Mouse (Mus musculus): ENCODE measurements around the gene Mfrp. TPM values are rescaled to one million over a fixed set of nuclear protein-coding genes. Genes with fewer than 3 reads are reported as not detected.
"Not testable (repeated sequence)": the region's sequence is repeated elsewhere in the genome, so short reads cannot be mapped to it uniquely, and the experiment has no call there.

The Mfrp gene
- polyA plus RNA-seq, 1 experiment from 2014 or later, result not detected

DNA sequence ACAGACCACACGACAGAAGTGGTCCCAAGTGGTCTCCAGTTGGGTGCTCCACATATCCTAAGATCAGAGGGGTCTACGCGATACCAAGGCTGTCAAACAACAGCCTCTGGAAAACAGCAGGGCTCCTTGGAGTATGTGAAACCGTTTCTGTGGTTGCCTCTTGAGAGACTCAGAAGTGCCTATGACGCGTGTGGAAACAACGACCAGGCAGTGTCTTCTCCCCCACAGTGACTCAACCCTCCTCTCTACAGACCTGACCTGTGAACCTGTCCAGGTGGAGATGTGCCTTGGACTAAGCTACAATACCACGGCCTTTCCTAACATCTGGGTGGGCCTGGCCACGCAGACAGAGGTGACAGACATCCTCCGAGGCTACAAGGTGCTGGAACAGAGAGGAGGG lies 4.3 kb downstream of the Mfrp start:
- Histone ChIP-seq H3K9ac (ENCODE audit: low read length) (no peak overlapping the region), H3K4me2 (ENCODE audit: low read depth, low read length, severe bottlenecking) (no peak overlapping the region), H3K36me3 (ENCODE audit: control insufficient read depth, insufficient read depth, low read length) (no peaks in the 10 kb centered on the region; the same call in 1 of the 2 replicates), H3K27me3 (ENCODE audit: control insufficient read depth, insufficient read depth, low read length) (no peaks in the 10 kb centered on the region), H3K4me3 (ENCODE audit: low read depth, low read length) (no peak overlapping the region), H3K4me1 (replicated peaks; ENCODE audit: control insufficient read depth, insufficient read depth, low read length) (peaks cover 25% of the 10 kb centered on the region), H3K9me3 (ENCODE audit: control insufficient read depth, low read length) (no peaks in the 10 kb centered on the region), H3K27ac (ENCODE audit: low read depth, low read length) (no peak overlapping the region)
- ATAC-seq (replicated peaks; ENCODE audit: low FRiP score) (no peak), DNase-seq (ENCODE audit: low spot score) (no peak)
- WGBS, result 93% methylated on average over 10 of the region's 10 CpGs

DNA sequence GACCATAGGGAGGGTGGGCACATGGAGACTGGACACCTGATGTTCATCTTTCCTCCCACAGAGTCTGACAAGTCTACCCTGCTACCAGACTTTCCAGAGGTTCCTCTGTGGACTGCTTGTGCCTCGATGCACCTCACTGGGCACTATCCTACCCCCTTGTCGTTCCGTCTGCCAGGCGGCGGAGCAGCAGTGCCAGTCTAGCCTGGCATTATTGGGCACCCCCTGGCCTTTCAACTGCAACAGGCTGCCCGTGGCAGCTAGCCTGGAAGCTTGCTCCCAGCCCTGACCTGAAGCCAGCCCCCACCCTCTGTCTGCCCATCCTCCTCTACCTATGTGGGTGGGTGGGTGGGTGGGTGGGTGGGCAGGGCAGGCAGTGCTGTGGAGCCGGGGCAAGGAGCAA lies 4.7 kb downstream of the Mfrp start:
- no peak for ATAC-seq (replicated peaks; ENCODE audit: low FRiP score)
- Histone ChIP-seq H3K9ac (ENCODE audit: low read length) (no peak overlapping the region), H3K27me3 (ENCODE audit: control insufficient read depth, insufficient read depth, low read length) (no peaks in the 10 kb centered on the region), H3K27ac (ENCODE audit: low read depth, low read length) (no peak overlapping the region), H3K9me3 (ENCODE audit: control insufficient read depth, low read length) (no peaks in the 10 kb centered on the region), H3K36me3 (ENCODE audit: control insufficient read depth, insufficient read depth, low read length) (no peaks in the 10 kb centered on the region; the same call in 1 of the 2 replicates), H3K4me1 (replicated peaks; ENCODE audit: control insufficient read depth, insufficient read depth, low read length) (peaks cover 25% of the 10 kb centered on the region), H3K4me3 (ENCODE audit: low read depth, low read length) (no peak overlapping the region), H3K4me2 (ENCODE audit: low read depth, low read length, severe bottlenecking) (no peak overlapping the region)
- no peak for DNase-seq (ENCODE audit: low spot score)
- WGBS, result 87% methylated on average over 7 of the region's 7 CpGs

DNA sequence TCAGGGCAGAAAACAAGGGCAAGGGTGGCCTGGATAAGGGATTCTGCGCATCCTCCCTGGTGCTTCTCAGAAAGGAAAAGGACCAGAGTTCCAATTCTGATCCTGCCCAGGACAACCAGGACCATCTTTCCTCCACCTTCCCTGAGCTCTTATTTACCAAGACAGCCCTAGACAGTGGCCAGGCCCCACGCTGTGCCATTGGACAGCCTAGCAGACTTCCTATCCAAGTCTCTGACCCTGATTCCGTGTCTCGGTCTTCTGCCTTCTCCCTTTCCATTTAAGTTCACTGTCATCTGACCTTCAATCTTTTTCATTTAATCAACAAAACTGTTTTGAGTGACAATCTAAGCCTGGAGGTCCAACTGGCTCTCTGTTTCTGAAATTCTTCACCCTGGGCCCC lies 5.1 kb downstream of the Mfrp start:
- no peaks in the 10 kb centered on the region; the same call in 1 of the 2 replicates for H3K36me3 ChIP-seq (ENCODE audit: control insufficient read depth, insufficient read depth, low read length)
- ATAC-seq (replicated peaks; ENCODE audit: low FRiP score), result no peak
- H3K4me3 ChIP-seq (ENCODE audit: low read depth, low read length), result no peak overlapping the region

DNA sequence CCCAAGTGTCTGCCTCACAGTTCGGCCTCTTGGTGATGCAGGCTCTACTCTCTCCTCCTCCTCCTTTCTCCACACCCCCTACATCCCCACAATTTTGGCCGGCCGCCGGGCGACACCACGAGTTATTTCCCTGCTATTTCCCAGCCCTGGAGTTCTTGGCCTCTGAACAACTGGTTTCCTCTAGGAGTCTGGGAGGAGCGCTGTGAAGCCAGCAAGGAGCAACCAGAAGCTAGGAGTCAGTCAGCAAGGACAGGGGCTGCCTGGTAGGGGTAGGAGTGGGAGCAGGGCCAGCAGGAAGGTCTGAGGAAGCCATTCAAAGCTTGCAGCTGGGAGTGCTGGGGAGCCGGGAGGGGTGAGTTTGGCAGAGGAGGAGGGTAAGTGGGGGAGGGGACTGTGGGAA lies 5.6 kb downstream of the Mfrp start, which contains the start of gene C1qtnf5:
Gene C1qtnf5, plus strand, starts transcription at position 136 of the 400 bp plus-strand sequence.
- no peak within 1 kb of the TSS for H3K4me3 ChIP-seq (ENCODE audit: low read depth, low read length)
- 31% methylated on average over 8 of the region's 8 CpGs for WGBS

More for the DNA sequence above, 5.1 kb downstream of the Mfrp start:
- Histone ChIP-seq H3K9ac (ENCODE audit: low read length) (no peak overlapping the region; the same call in 1 of the 2 replicates), H3K9me3 (ENCODE audit: control insufficient read depth, low read length) (no peaks in the 10 kb centered on the region), H3K27ac (ENCODE audit: low read depth, low read length) (no peak overlapping the region), H3K4me2 (ENCODE audit: low read depth, low read length, severe bottlenecking) (no peak overlapping the region), H3K4me1 (replicated peaks; ENCODE audit: control insufficient read depth, insufficient read depth, low read length) (peaks cover 25% of the 10 kb centered on the region), H3K27me3 (ENCODE audit: control insufficient read depth, insufficient read depth, low read length) (no peaks in the 10 kb centered on the region)
- DNase-seq (ENCODE audit: low spot score), result no peak
- 76% methylated on average over 4 of the region's 4 CpGs for WGBS

DNA sequence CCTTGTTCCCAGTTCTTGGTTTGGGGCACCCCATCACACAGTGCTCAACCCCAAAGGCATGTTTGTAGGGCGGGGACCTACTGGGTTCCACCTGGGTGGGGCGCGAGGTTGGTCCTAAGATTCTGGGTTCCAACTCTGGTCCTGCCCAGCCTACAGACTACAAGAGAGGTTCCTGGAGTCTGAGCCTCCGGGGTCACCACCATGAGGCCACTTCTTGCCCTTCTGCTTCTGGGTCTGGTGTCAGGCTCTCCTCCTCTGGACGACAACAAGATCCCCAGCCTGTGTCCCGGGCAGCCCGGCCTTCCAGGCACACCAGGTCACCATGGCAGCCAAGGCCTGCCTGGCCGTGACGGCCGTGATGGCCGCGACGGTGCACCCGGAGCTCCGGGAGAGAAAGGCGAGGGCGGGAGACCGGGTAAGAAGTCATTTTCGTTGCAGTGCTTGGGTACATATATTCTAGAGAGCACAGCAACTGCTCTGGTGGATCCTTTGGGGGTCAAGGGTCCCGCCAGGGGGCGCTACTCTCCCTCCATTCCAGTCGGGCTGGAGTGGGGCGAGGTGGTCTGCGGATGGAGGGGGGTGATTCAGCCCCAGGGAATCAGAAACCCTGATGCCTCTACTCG lies 6.1 kb downstream of the Mfrp start:
- H3K9me3 ChIP-seq (ENCODE audit: control insufficient read depth, low read length), result no peaks in the 10 kb centered on the region
- peak overlapping the region; percentile 0; the same call in 1 of the 2 replicates for H3K9ac ChIP-seq (ENCODE audit: low read length)
- H3K27ac ChIP-seq (ENCODE audit: low read depth, low read length), result no peak overlapping the region
- ATAC-seq (replicated peaks; ENCODE audit: low FRiP score) (no peak), DNase-seq (ENCODE audit: low spot score) (peak; percentile 82)
- no peak overlapping the region for H3K4me3 ChIP-seq (ENCODE audit: low read depth, low read length)
- peaks cover 25% of the 10 kb centered on the region for H3K4me1 ChIP-seq (replicated peaks; ENCODE audit: control insufficient read depth, insufficient read depth, low read length)
- no peaks in the 10 kb centered on the region; the same call in 1 of the 2 replicates for H3K36me3 ChIP-seq (ENCODE audit: control insufficient read depth, insufficient read depth, low read length)
- no peaks in the 10 kb centered on the region for H3K27me3 ChIP-seq (ENCODE audit: control insufficient read depth, insufficient read depth, low read length)
- peak overlapping the region; percentile 18; the same call in 1 of the 2 replicates for H3K4me2 ChIP-seq (ENCODE audit: low read depth, low read length, severe bottlenecking)
- WGBS, result 31% methylated on average over 25 of the region's 25 CpGs

More for the DNA sequence above, 5.6 kb downstream of the Mfrp start, which contains the start of gene C1qtnf5:
- H3K9me3 ChIP-seq (ENCODE audit: control insufficient read depth, low read length), result no peaks in the 10 kb centered on the region
- H3K9ac ChIP-seq (ENCODE audit: low read length), result peak within 1 kb of the TSS; percentile 0
- peak within 1 kb of the TSS; percentile 18; the same call in 1 of the 2 replicates for H3K4me2 ChIP-seq (ENCODE audit: low read depth, low read length, severe bottlenecking)
- no peaks in the 10 kb centered on the region; the same call in 1 of the 2 replicates for H3K36me3 ChIP-seq (ENCODE audit: control insufficient read depth, insufficient read depth, low read length)
- no peak for ATAC-seq (replicated peaks; ENCODE audit: low FRiP score)
- H3K4me1 ChIP-seq (replicated peaks; ENCODE audit: control insufficient read depth, insufficient read depth, low read length), result peaks cover 25% of the 10 kb centered on the region
- no peak within 1 kb of the TSS for H3K27ac ChIP-seq (ENCODE audit: low read depth, low read length)
- DNase-seq (ENCODE audit: low spot score), result no peak
- H3K27me3 ChIP-seq (ENCODE audit: control insufficient read depth, insufficient read depth, low read length), result no peaks in the 10 kb centered on the region

DNA sequence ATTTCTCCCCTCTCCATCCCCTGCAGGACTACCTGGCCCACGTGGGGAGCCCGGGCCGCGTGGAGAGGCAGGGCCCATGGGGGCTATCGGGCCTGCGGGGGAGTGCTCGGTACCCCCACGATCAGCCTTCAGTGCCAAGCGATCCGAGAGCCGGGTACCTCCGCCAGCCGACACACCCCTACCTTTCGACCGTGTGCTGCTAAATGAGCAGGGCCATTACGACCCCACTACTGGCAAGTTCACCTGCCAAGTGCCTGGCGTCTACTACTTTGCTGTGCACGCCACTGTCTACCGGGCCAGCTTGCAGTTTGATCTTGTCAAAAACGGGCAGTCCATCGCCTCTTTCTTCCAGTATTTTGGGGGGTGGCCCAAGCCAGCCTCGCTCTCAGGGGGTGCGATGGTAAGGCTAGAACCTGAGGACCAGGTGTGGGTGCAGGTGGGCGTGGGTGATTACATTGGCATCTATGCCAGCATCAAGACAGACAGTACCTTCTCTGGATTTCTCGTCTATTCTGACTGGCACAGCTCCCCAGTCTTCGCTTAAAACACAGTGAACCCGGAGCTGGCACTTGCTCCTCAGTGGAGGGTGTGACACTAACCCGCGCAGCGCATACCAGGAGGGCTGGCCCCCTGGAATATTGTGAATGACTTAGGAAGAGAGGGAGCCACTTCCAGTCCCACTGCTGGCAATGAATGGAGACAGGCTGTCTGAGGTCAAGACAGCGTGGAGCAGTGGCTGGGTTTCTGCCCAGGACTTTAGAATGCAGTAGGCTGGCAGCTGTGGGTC lies 6.9 kb downstream of the Mfrp start:
- Histone ChIP-seq H3K4me2 (ENCODE audit: low read depth, low read length, severe bottlenecking) (no peak overlapping the region), H3K27me3 (ENCODE audit: control insufficient read depth, insufficient read depth, low read length) (no peaks in the 10 kb centered on the region), H3K4me1 (replicated peaks; ENCODE audit: control insufficient read depth, insufficient read depth, low read length) (peaks cover 25% of the 10 kb centered on the region), H3K9me3 (ENCODE audit: control insufficient read depth, low read length) (no peaks in the 10 kb centered on the region), H3K4me3 (ENCODE audit: low read depth, low read length) (no peak overlapping the region), H3K9ac (ENCODE audit: low read length) (no peak overlapping the region; the same call in 1 of the 2 replicates), H3K36me3 (ENCODE audit: control insufficient read depth, insufficient read depth, low read length) (no peaks in the 10 kb centered on the region; the same call in 1 of the 2 replicates), H3K27ac (ENCODE audit: low read depth, low read length) (no peak overlapping the region)
- DNase-seq (ENCODE audit: low spot score), result no peak
- 84% methylated on average over 31 of the region's 31 CpGs for WGBS
- no peak for ATAC-seq (replicated peaks; ENCODE audit: low FRiP score)

DNA sequence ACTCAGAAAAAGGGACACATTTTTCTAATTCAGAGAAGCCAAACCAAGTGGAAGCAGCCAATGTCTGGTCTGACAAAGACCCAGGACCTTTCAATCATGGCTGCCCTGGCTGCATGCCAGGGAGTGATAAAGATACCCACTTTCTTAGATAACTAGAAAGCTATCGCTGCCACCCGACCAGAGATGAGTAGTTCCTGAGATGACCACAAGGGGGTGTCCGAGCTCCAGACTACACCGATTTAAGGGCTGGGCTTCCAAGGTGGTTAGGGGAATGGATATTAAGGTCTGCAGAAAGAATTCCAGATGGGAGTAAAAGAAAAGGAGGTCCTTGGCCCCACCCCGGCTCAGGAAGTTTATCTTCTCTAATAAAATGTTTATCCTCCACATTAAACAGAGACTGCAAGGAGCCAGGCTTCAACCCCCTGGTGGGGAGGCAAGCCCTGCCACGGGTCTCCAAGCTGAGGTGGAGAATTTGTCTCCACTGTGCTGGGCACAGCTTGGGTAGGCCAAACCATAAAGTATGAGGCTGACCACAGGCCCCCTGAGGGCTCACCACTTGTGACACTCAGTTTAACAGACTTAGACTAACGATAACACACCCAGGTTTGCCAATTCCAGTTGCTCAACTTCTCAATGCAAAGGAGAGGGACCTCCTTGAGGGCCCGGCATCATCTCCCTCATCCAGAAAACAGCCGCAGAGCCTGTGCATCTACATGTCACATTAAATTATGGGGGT lies 8.0 kb downstream of the Mfrp start:
- WGBS, result 34% methylated on average over 9 of the region's 9 CpGs
- Histone ChIP-seq H3K4me1 (replicated peaks; ENCODE audit: control insufficient read depth, insufficient read depth, low read length) (peaks cover 25% of the 10 kb centered on the region), H3K27ac (ENCODE audit: low read depth, low read length) (no peak overlapping the region), H3K9ac (ENCODE audit: low read length) (no peak overlapping the region; the same call in 1 of the 2 replicates), H3K4me2 (ENCODE audit: low read depth, low read length, severe bottlenecking) (peak overlapping the region; percentile 32; the same call in 1 of the 2 replicates), H3K9me3 (ENCODE audit: control insufficient read depth, low read length) (no peaks in the 10 kb centered on the region), H3K4me3 (ENCODE audit: low read depth, low read length) (no peak overlapping the region), H3K36me3 (ENCODE audit: control insufficient read depth, insufficient read depth, low read length) (no peaks in the 10 kb centered on the region; the same call in 1 of the 2 replicates), H3K27me3 (ENCODE audit: control insufficient read depth, insufficient read depth, low read length) (no peaks in the 10 kb centered on the region)
- ATAC-seq (replicated peaks; ENCODE audit: low FRiP score), result no peak
- peak; percentile 87 for DNase-seq (ENCODE audit: low spot score)

DNA sequence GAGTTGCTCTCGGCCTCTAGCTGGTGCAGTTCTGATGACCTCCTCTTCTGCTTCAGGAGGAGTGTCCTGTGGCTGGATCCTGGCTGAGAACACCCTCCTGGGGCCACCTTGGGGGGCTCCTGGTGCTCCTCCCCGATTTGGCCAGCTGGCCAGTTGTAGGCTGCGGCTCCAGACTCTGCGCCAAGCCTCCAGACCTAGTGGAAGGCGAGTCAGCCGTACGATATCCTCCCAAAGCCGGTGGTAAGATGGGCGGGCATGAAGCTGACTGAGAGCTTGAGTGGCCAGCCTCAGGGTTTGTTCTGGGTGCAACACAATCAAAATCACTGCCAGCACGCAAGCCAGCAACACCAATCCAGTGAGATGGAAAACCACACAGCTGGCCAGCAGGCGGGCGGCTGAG lies 10.4 kb downstream of the Mfrp start:
- H3K4me1 ChIP-seq (replicated peaks; ENCODE audit: control insufficient read depth, insufficient read depth, low read length), result peaks cover 25% of the 10 kb centered on the region
- 77% methylated on average over 9 of the region's 12 CpGs for WGBS
- not testable (repeated sequence) for H3K4me3 ChIP-seq (ENCODE audit: low read depth, low read length)

More for the DNA sequence above, 10.4 kb downstream of the Mfrp start:
- H3K9ac ChIP-seq (ENCODE audit: low read length); H3K27me3 ChIP-seq (ENCODE audit: control insufficient read depth, insufficient read depth, low read length); ATAC-seq (replicated peaks; ENCODE audit: low FRiP score); H3K9me3 ChIP-seq (ENCODE audit: control insufficient read depth, low read length); DNase-seq (ENCODE audit: low spot score); H3K27ac ChIP-seq (ENCODE audit: low read depth, low read length); H3K36me3 ChIP-seq (ENCODE audit: control insufficient read depth, insufficient read depth, low read length): not testable (repeated sequence)
- H3K4me2 ChIP-seq (ENCODE audit: low read depth, low read length, severe bottlenecking), result peak overlapping the region; percentile 55; the same call in 1 of the 2 replicates

Data from forebrain, embryonic 11.5 days (tissue).